Mouse (Mus musculus): ENCODE measurements around the gene Zfp229.
"Not testable (repeated sequence)": the region's sequence is repeated elsewhere in the genome, so short reads cannot be mapped to it uniquely, and the experiment has no call there.

Zfp229 gene

DNA sequence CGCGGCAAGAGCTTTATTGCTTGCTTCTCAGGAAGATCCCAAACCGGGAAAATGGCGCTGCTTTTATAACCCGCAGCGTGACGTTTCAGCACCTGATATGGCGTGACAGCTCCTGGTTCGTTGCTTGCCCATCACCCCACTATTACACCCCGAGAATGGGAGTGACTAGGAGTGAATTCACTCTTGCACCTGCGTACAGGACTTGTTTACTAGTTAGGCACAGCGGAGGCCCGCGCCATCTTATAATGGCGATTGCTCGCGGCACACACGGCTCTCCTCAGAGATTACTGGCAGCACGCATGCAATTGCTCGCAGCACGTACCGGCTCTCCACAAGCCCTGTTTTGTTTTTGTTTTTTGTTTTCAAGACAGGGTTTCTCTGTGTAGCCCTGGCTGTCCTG, at the start of gene Zfp229:
TSS of gene Zfp229 (plus strand) at position 301 of the 400 bp plus-strand sequence.
- not testable (repeated sequence) for DNase-seq (ENCODE audit: low spot score)

DNA sequence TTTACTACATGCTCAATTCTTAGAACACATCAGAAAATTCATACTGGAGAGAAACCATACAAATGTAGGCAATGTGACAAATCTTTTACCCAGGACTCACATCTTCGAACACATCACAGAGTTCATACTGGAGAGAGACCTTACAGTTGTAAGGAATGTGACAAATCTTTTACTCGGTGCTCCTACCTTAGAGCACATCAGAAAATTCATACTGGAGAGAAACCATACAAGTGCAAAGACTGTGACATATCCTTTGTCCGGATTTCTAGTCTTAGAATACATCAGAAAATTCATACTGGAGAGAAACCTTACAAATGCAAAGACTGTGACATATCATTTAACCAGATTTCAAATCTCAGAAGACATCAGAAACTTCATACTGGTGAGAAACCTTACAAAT, 39.0 kb upstream of the Zfp229 start, which contains the start of gene Gm10226:
TSS of gene Gm10226 (plus strand) at position 301 of the 400 bp plus-strand sequence.
- DNase-seq (ENCODE audit: low spot score) = no peak

DNA sequence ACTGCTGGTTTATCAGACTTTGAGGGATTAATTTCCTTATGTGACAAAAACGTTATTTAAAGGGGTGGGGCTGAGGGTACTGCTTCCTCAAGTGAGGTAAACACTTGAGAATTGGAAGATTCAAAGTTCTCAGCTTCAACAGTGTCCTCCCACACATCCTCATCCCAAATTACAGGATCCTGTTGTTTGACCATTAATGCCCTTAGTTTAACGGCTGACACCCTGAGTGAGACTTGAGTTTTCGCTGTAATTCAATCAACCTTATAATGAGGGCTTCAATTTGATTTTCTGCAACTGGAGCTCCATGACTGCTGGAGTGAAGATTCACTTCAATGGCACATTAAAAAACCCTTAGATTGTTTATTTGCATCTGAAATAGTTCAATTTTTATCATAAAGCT, 37.3 kb upstream of the Zfp229 start:
- DNase-seq (ENCODE audit: low spot score) = no peak

DNA sequence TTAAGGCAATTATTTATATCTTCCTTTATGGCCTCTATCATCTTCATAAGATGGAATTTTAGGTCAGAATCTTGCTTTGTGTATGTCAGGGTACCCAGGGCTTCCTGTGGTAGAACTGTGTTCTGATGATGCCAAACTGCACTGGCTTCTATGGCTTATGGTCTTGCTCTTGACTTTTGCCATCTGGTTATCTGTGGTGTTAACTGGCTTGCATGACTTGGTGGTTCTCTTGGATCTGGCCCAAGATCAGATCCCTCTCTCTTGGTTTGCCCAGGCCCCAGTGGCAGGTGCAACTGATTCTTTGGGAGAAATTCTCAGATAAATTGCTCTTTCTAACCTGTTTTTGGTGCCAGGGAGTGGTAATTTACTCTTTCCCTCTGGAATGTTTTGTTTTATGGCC, 34.5 kb upstream of the Zfp229 start:
- no peak for DNase-seq (ENCODE audit: low spot score)

DNA sequence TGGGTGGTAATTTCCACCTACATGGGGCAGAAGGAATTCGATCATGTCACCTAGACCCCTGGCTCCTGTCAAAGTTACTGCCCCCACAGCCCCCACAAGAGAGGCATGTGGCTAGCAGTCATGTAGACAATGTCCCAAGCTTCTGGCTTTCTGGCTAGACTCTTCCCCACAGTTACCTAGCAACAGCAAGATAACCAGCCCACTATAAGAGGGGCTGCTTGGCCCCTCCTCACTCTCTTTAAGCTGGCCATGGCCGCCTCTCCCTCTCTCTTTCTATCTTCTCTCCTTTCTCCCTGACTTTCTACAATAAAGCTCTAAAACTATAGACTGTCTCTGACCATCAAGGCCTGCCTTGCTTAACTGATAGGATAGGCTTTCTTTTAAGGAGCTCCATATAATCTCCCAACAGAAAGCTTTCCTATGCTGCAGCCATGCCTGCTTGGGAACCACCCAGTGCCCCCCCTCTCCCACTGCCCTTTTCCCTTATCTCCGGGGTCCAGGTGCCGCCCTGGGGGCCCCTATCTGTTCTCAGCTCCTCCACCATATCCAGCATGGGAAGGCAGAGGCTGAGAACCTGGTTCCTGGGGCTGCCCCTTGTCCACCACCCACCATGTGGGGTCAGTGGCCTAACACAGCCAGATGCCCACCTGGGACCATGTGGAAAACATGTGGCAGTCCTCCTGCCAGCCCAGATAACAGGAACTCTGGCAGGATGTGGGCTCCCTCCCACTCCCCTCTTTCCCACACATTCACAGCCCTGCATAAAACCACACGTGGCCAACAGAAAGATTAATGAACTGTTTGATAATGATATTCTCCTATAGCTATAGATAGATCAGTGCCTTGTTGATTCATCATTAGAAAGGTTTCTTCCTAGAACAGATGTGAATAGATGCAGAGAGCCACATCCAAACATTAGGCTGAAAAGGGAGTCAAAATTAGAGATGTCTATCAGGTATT, 28.0 kb upstream of the Zfp229 start:
- no peak for DNase-seq (ENCODE audit: low spot score)

DNA sequence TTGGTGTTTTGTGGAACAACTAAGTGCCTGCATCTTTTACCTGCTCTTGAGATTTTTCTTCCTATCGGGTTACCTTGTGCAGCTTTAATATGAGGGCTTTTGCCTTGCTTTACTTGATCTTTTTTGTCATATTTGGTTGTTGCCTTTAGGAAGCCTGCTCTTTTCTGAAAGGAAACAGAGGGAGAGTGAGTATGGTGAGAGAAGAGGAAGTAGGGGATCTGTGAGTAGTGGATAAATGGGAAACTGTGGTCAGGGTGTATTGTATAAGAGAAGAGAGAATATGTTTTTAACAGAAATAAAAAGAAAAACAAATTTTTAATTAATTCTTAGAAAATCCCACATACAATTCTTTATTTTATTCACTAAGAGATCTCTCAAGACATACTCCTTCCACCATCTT, 27.2 kb upstream of the Zfp229 start:
- no peak for DNase-seq (ENCODE audit: low spot score)

DNA sequence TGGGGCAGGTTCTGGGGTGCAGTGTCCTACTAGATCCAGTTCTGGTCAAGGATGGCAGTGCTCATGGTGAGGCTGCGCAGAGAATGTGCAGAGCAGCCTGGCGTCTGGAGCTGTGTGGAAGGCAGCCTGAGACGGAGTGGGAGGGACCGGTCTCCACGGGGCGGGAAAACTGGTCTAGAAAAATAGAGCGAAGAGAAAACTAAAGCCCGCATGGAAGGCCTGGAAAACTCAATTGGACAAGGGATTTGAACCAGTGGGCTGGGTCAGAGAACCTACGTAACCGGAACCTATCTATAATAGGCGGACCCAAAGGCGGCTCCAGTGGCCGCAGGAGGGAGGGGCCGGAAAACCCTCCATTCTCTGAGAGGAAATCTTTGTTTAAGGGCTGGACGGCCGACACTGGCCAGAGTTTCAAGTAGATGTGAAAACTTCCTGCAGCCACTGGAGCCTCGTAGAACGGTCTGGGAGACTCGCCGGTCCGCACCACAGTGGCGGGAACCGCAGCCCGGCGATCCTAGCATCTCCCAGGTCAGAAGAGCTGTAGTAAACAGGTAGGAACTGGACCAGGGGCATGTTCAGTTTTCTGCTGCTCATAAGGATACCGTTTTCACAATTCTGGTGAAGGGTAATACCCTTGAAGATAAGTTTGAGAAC, 23.1 kb upstream of the Zfp229 start, which contains the start of gene Zfp760:
TSS of gene Zfp760 (plus strand) at position 399 of the 654 bp plus-strand sequence.
- DNase-seq (ENCODE audit: low spot score) = peak; percentile 96

DNA sequence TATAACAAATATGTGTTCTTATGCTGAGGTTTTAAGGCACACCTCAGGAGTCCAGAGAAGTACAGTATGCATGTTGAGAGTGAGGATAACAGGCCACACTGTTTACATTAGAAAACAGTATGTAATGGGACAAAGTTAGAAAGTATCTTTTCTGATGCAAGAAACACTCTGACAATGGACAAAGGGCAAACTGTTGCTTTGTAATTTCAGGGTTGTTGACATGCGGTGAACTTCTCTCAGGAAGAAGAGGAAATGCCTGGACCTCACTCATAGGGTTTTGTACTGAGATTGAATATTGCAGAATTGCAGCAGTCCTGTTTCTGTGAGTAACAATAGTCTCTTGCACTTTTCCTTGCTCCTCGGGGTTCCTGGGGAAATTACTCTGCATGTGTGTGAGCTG, 22.2 kb upstream of the Zfp229 start:
- DNase-seq (ENCODE audit: low spot score) = peak; percentile 22

DNA sequence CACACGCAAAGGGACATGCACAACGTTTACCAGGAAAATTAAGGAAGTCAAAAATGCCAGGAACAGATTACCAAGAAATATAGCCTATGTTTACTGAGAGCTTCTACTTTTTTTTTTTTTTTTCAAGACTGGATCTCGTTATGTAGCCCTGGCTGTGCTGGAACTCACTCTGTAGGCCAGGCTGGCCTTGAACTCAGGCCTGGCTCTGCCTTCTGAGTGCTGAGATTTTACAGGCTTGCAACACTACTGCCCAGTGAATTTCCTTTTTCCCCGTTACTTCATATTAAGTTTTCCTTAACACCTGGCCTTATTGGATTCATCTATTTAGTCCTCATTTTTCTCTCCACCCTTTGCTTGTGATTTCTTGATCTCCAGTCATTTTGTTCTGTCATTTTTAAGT, 2.5 kb downstream of the Zfp229 start:
- DNase-seq (ENCODE audit: low spot score) = no peak

DNA sequence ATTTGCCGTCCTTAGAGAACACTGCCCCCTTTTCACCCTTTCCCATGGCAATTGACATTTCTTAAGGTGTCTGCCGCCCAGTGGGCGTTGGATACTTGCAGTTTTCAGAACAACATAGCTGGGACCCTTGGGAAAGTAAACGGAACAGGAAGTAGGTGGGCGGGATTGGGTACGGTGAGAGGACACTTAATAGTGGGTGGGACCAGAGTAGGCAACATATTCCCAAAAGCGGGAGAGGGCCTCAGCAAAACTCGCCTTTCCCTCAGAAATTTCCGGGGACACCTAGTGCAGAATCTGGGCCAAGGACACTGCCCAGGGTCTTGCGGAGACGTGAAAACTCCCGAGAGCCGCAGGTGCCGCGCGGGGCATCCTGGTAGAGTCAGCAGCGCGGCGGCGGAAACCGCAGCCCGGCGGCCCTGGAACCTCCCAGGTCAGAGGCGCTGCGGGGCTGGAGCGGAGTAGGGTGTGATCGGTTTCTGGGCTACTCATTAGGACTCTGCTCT, 3.0 kb downstream of the Zfp229 start:
- DNase-seq (ENCODE audit: low spot score) = peak; percentile 94

DNA sequence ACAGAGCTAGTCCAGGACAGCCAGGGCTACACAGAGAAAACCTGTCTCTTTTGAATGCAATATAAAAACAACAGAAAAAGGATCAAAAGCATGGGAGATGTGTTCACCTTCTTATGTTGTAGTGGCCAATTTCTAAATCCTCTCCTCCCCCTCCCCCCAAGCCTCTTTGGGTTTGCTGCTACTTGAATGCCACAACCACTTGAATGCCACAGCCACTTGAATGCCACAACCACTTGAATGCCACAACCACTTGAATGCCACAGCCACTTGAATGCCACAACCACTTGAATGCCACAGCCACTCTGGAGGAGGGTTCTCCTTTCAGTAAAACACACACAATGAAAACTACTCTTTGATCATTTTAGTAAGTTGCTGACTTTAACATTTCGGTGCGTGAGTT, 22.2 kb downstream of the Zfp229 start:
- DNase-seq (ENCODE audit: low spot score) = no peak

DNA sequence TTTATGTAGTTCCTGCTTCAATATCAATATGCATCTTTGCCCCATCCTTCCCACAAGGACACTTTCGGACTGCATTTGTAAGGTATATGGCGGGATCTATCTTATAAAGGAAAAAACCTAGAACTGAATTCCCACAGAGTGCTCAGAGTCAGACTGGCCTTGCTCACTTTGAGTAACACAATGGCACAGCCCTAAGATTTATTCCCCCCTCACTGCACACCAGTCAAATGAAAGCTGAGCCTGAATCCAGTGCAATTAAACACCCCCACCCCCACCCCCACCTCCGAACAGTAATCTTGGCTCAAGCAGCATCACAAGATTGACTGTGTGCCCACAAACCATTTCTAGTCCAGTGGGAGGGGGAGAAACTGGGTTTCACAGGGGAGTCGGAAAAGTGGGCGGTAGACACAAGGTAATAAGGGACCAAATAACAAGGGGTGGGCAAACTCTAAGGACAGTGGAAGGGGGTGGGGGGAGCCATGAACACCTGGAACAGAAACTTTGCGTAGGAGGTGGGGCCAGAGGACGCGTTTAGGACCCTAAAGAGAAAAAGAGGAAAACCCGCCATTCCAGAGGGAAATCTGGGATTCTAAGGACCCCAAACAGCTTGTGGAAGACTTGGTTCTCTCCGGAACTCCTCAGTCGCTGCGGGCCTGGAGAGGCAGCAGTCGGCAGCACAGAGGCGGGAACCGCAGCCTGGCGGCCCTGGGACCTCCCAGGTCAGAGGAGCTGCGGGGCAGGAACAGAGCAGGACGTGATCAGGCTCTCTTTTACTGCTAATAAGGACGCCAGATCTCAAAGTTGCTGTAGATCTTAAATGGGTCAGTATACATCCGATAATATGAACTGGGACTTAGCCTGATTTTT, 23.0 kb downstream of the Zfp229 start:
- peak; percentile 60 for DNase-seq (ENCODE audit: low spot score)

DNA sequence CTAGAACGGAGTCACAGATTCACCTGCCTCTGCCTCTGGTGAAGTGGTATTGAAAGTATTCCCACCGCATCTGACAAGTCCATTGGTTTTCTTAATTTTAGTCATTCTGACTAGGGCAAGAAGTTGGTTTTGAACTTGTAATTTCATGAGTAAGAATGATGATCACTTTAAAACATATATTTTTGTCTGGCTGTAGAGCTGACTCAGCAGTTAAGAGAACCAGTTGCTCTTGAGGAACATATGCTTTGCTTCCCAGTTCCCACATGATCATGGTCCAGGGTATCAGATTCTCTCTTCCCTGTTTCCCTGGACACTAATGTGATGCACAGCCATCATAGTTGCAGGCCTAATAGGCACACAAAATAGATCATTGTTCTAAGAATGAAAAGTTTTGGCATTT, 39.7 kb downstream of the Zfp229 start:
- no peak for DNase-seq (ENCODE audit: low spot score)

DNA sequence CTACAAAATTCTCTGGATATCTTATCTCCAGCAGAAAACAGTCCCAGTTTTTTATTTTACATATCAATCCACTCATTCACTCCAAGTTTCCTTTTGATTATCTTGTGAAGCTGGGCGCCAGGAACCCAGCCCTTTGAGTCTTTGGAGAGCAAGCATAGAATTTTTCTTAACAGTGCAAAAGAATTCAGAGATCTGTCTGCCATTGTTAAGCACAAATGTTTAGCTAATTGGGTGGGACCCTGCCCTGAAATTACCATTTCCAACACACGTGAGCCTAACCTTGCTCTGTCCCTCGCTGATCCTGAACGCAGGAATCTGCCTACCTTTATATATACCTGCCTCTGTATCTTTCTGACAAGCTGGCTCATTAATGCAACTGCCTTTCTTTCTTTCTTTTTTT, 61.7 kb downstream of the Zfp229 start:
- no peak for DNase-seq (ENCODE audit: low spot score)

DNA sequence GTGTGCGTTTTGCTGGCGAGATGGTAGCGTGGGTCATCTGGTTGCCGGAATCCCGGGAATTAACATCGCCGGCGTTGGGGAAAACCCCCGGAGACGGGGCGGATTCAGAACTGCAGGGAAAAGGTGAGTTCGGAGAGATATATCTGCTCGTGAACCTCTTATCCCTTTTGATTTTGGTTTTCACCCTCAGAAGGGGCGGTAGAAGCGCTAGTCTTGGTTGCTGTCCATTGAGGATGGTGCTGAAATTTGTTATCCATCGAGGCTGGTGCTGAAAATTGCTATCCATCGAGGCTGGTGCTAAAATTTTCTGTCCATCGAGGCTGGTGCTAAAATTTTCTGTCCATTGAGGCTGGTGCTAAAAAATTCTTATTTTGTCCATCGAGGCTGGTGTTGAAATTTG, 70.8 kb downstream of the Zfp229 start:
- peak; percentile 42 for DNase-seq (ENCODE audit: low spot score)
